Mouse (Mus musculus) small intestine, adult 2 months (tissue): ENCODE data around the gene Ifnab.

Source experiments
- CTCF ChIP-seq: fragments of 200-500 bp; IDR thresholded peaks from 2 replicates; pipeline ENCODE4 v1.5.1; 2012; ENCODE audit warnings: low read depth, mild to moderate bottlenecking, control low read depth, inconsistent platforms, low read length, moderate library complexity, mixed read lengths; ENCODE audit not compliant: insufficient replicate concordance, insufficient read length; ENCODE audit errors: extremely low read depth
- POLR2A ChIP-seq: fragments of 200-500 bp; IDR thresholded peaks from 2 replicates; pipeline ENCODE4 v1.6.1; 2012; ENCODE audit warnings: low read depth, mild to moderate bottlenecking, control low read depth, inconsistent platforms, low read length, moderate library complexity

DNA sequence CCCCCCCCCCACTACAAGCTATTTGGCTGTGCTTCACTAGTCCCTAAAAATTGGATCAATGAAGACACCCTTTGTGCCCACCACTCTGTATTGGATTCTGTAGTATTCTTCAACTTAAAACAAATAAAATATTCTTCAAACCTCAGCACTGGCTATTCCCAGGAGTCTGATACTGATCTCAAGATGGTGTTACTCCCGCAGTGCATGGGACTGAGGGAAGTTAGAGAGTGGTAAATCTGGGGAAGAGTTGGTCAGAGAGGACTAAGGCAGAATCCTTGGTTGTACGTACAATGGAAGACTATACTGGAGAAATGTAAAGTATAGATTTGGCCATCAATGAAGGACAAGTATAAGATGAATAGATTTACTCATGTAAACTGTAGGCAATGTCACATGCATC lies 48.6 kb downstream of the Ifnab start:
- no peak for TF ChIP-seq POLR2A
- TF ChIP-seq CTCF: no peak
